Mouse (Mus musculus) megakaryocyte-erythroid progenitor cell, adult 5-6 weeks (primary cell): ENCODE results near the gene Galnt10. TPM values are rescaled to one million over a fixed set of nuclear protein-coding genes. Genes with fewer than 3 reads are reported as not detected.
A peak's percentile ranks its signal among the peaks of the same experiment; 100 is the strongest.

Source experiments
- ATAC-seq: replicated peaks from 2 replicates; pipeline ENCODE4 v1.8.0; 2016; ENCODE audit warnings: mild to moderate bottlenecking, inconsistent platforms; ENCODE audit not compliant: severe bottlenecking, poor library complexity, low FRiP score, low TSS enrichment
- total RNA-seq, 2 experiments: library from RNA; stranded (forward) in 1 of 2; stranded (reverse) in 1 of 2; fragments of 200-1000, 215-1000 nt in 1 of 2; fragments of >200 nt in 1 of 2; fragmentation: Nextera tagmentation in 1 of 2; gene quantifications; 2 replicates each; pipeline ENCODE4 v1.2.3; 2014 to 2017

The Galnt10 gene
- total RNA-seq (2014; fragmentation: Nextera tagmentation): 12.3 and 15.4 TPM in 2 replicates
- 11.1 and 14.3 TPM in 2 replicates for total RNA-seq (2017)

DNA sequence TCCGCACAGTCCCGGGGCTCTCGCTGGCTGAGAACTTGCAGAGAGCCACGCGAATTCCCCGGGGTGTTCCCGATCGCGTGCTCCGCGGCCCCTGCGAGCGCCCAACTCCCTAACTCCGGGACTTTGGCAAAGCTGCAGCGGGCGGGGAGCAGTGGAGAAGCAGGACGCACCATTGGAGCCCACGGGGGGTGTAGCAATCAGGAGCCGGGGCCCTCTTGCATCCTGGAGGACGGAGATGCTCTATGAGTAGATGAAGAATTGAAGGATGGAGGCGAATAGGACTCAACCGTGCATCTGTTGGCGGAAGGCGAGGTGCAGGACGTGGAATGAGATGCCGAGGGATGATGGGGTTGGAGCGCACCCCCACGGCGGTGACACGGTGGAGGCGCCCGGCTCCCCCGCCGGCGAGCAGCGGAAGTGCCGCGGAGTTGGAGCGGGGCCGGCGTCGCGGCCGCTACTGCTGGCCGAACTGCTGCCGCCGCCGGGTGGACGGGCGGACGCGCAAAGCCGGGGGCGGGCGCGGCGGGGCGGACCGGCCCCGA is at the start of gene Galnt10:
Gene Galnt10 (plus strand): TSS at position 425 of the 542 bp plus-strand sequence.
- peak; percentile 92 for ATAC-seq

- no peak for ATAC-seq
Observed at GRCm38 (mm10) chr11:57595899-57596298, 49.3 kb upstream of the Galnt10 start.

DNA sequence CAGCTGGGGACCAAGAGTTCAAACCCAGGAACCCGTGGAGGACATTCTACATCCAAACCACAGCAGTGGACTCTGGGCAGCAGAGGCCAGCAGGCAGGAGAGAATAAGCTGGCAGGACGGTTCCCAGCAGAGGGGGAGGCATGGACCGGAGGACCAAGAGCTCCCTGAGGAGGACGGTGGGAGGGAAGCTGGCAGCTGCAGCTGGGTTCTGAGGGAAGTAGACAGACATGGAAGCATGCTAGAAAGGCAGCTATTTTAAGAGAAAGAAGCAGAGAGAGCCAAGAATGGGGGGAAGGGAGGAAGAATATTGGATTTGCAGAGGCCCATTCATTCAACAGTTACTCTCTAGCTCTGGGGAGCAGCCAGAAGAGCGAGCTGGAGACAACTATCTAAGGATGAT is 47.1 kb upstream of the Galnt10 start:
- no peak for ATAC-seq

- no peak for ATAC-seq
Observed at GRCm38 (mm10) chr11:57599304-57599703, 45.9 kb upstream of the Galnt10 start.

- no peak for ATAC-seq
Observed at GRCm38 (mm10) chr11:57600113-57600512, 45.1 kb upstream of the Galnt10 start.

DNA sequence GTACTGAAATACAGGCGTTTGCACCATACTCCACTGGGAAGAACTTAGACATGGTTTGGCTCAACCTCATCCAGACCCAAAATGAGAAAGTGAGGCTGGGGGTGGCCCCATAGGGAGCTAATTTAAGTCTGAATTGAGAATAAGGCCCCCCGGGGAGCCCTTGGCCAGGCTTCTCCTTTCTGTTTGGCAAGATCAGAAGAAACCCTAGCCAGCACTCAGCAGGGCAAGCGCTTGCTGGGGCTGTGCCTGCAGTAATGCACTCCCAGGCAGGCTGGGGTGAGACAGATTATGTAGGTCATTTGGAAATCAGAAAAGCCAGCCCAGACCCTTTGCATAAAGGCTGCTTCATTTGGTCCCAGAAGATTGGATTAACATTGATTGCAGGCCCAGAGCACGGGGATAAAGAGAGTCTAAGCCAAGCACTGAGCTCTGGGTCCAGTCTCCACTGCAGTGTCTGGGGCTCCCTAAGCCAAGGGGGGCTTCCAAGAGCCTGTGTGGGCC is 44.6 kb upstream of the Galnt10 start:
- no peak for ATAC-seq

DNA sequence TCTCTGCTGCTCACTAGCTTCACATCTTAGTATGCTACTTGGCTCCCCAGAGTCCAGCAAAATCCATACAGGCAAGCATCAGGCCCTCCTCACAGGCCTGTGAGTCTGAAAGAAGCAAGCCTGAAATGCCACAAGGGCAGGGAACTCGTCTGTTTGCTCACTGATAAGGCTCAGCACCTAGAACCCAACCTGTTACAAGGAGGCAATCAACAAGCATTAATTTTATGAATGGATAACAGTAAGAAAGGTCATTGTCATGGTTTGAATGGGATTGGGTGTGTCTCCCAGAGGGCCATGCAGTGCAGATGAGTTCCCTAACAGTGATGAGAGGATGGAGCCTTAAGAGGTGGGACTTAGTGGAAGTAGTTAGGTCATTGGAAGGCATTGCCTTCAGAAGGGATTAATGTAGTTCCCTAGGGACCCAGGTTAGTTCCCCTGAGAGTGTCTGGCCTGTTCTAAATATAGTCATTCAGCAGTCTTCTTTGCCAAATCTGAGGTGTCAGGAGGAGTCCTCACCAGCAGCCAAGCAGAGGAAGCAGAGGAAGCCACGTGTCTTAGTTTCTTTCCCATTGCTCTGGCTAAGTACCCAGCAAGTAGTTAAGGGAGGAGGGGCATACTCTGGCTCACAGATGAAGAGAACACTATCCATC is 43.3 kb upstream of the Galnt10 start:
- peak; percentile 80 for ATAC-seq

GRCm38 (mm10) chr11:57605086-57605485 is 40.2 kb upstream of the Galnt10 start:
- no peak for ATAC-seq

DNA sequence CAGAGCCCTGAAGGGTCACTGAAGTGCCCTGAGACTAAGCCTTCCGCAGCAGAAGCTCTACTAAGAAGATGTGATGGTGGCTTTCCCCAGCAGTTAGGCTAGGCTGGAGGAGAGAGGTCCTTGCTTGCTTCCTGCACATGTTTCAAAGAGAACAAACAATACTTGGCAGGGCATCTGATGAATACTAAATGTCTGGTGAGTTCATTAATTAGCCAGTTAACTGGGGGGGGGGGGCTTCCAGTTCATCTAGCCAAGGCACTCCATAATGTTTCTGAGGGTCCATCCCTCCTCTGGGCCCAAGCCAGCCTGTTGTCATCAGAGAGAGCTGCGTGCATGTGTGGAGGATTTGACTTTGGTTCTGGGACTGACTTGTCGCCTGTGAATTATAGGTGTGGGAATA is 39.6 kb upstream of the Galnt10 start:
- ATAC-seq: no peak

DNA sequence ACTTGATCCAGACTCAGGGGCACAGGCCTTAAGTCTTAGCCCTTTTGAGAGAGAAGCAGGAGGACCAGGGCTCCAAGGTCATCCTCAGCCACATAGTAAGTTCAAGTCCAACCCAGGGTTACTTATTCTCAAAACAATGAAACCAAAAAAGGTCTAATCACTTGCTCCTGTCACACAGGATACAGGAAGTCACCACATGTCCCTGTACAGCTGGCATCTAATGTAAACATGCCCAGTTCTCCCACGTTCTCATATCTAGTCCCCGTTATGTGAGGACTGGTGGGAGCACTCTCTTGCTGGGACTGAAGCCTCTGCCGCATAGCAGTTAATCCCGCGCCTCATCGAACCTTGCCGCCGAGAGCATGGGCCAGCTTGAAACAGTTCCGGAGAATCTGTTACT is 30.7 kb upstream of the Galnt10 start:
- no peak for ATAC-seq

DNA sequence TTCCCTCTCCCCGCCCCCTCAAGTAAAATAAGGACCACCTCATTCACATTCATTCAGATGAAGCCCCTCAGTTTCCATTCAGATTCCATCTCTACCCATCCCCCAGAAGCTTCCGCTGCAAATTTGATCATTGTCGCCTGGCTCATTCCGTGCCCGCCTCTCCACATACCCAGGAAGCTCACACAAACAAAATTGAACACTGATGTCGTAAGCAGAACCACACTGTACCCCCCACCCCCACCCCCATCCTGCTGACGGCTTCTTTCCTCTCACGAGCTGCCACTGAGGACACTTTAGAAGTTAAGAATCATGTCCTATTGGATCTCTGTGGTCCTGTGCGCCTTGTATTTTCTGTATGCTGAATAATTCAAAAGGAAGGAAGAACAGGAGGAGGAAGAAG is 30.0 kb upstream of the Galnt10 start:
- ATAC-seq: no peak

DNA sequence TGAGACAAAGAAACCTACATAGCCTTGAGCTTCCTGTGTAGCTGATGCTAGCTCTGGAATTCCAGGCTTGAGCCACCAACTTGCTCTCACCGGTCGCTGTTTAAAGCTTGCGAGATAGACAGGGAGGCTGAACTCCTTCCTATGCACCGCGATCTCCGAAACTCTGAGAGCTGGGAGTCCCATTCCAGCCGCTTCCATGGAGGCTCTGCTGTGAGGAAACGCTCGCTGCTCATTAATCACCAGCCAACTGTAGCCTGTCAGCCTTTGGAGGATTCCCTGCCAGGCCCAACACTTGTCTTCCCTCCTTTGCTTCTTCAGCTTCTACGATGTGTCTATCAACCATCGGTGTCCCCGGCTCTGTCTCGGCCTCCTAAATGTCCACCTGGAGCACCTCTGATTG is 29.4 kb upstream of the Galnt10 start:
- ATAC-seq: no peak

GRCm38 (mm10) chr11:57617526-57618264 is 27.5 kb upstream of the Galnt10 start:
- ATAC-seq: peak; percentile 67

- no peak for ATAC-seq
Observed at GRCm38 (mm10) chr11:57621472-57621871, 23.8 kb upstream of the Galnt10 start.

- ATAC-seq: no peak
Observed at GRCm38 (mm10) chr11:57621876-57622275, 23.4 kb upstream of the Galnt10 start.

- ATAC-seq: peak; percentile 93
Observed at GRCm38 (mm10) chr11:57624490-57624893, 20.8 kb upstream of the Galnt10 start.

DNA sequence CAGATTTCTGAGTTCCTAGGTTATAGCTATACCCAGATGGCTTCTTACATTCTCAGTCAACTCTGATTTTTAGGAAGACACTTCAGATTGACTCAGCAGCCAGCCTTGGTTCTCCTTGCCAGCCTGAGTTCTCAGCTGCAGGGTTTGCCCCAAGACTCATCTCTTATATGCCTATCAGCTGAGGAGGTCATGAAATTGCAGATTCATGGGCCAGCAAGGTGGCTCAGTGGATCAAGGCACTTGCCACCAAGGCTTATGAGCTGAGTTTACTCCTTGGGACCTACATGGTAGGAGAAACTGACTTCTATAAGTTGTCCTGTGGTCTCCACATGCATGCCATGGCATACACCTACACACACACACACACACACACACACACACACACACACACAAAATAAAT is 19.8 kb upstream of the Galnt10 start:
- ATAC-seq: no peak

- ATAC-seq: peak; percentile 56
Observed at GRCm38 (mm10) chr11:57627086-57627735, 18.0 kb upstream of the Galnt10 start.

DNA sequence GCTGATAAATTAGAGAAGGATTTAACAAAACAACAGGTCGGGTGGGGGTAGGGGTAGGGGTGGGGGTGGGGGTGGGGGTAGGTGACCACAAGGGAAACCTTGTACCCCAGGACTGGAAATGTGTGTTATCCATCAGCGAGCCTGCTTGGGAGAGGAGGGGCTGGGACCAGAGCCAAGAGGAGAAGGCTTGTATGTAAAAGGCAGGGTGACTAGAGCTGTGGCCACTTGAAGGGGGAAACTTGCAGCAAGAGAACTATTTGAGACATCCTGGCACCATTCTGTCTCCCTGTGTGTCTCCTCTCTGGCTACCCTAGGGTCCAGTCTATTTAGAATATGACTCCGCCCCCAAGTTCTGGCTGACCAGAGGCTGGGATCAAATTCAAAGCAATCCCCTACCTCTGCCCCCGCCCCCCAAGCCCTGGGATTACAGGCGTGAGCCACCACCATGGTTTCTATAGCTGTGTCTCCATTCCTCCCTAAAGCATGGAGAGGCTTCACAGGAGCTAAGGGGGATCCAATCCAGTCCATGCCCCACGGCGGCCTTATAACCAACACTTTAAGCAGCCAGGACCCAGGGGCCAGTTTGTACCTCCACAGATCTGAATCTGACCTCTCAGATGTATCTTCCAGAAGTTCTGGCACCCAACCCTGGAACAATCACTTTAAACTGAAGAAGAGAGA is 13.3 kb upstream of the Galnt10 start:
- ATAC-seq: no peak

GRCm38 (mm10) chr11:57633006-57633405 is 12.2 kb upstream of the Galnt10 start:
- no peak for ATAC-seq
